Mouse (Mus musculus): ENCODE results near the gene Atp8a2.
A peak's percentile ranks its signal among the peaks of the same experiment; 100 is the strongest.

Atp8a2 gene

GRCm38 (mm10) chr14:59607021-59607420 is 590.0 kb downstream of the Atp8a2 start:
- no peak for DNase-seq (ENCODE audit: low spot score in 2 of 2)

DNA sequence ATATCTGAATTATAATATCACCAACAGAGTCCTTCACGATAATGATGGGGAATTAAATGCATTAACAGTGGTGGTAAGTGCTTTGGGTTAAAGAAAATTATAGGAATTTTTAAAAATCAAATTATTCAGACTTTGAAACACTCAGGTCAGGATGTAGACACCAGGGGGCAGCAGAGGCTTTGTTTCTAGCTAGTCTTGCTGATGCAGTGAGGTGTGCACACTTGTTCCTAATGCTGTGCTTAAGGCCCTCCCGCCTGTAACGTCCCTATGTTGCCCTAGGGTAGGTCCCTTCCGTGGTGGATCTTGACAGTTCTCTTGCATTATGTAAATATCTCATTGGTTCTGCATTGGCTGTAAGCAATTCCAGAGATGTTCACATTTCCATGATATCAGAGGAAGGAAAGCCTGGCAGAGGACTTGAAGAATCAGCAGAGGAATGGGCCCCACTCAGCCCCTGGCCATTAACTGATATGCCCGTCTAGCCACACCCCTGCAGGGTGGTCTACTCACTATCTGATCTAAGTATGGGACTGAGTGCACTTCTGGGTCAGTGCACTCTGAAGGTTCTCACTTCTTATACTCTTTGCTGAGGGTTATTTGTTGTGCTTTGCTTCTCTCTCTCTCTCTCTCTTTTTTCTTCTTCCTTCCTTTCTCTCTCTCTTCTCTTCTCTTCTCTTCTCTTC is 591.2 kb downstream of the Atp8a2 start:
- DNase-seq (ENCODE audit: low spot score in 2 of 2): peak; percentile 80 to 82

- DNase-seq (ENCODE audit: low spot score in 2 of 2): peak; percentile 32 to 50
These were observed 592.9 kb downstream of the Atp8a2 start for GRCm38 (mm10) chr14:59604002-59604645.

- no peak for DNase-seq (ENCODE audit: low spot score in 2 of 2)
These were observed 598.7 kb downstream of the Atp8a2 start for GRCm38 (mm10) chr14:59598260-59598627.

DNA sequence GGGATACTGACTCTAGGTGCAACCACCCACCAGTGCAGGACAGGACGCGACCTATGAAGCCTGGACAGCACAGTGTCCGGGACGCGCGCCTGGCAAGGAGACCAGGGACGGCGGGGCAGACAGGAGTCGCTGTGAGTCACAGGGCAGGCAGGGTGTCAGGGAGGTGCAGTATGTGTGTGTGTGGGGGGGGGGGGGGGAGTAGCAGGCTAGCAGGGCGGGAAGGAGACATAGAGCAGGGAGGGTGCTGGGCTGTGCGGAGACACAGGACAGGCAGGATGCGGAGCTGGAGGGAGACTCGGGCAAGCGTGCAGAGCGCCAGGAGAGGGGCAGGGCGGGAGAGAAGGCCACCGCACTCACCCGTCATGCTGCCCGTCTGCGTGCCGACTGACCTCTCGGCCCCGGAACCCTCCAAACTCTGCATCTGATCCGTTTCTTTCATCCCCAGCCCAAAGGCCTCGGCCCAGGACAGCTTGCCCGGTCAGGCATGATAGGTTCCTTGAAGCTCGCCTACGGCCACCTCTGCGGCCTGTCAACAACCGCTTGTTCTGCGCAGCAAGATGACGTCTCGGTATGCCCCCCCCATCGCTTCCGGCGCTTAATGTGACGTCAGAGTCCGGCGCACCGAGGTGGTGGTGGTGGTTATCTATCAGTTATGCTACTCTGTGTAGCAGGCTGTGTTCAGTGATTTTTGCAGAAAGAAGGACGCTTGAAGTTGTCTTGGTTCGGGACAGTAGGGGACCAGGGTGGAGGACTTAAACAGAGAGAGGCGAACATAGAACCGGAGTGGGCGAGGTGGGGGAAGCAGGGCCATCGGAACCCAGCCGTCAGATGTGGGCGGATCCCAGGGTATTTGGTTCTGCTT is 599.4 kb downstream of the Atp8a2 start, which contains the start of gene Cdadc1:
Gene Cdadc1, minus strand, starts transcription at position 562 of the 862 bp plus-strand sequence.
- DNase-seq (ENCODE audit: low spot score in 2 of 2): peak; percentile 97 to 99

GRCm38 (mm10) chr14:59594988-59595387 is 602.0 kb downstream of the Atp8a2 start:
- no peak for DNase-seq (ENCODE audit: low spot score in 2 of 2)

DNA sequence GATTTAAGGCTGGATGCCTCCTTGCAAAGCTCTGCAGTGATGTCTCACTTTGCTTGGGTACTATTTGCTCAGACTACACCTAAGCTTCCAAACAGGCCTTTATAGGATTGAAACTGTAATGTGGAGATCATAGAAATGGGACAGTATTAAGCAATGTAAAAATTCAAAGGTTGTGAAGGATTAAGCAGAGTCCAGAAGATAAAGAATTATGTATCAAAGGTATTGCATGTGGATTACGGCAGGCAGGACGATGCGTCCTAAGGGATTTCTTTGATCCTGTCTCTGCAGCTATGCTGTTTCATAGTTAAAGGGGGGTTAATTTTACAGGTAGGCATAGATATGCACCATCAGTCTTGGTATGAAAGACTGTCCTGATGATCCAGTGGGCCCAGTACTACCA is 604.4 kb downstream of the Atp8a2 start:
- no peak for DNase-seq (ENCODE audit: low spot score in 2 of 2)

DNA sequence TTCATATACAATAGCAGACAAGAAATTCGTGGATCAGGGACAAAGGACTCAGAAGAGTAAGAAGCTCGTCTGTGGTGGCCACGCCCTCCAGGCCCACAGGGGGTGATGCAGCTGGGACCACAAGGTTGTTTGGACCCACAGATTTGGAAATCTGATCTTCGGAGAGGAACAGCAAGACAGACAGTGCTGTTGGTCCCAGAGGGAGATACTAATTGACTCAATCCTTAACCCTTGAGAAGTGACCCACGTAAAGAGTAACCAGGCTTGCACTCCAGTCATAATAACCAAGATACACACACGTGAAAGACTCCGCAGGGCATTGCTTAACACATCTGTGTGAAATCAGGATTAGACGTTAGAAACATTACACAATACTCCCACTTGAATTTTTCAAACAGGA is 605.1 kb downstream of the Atp8a2 start:
- DNase-seq (ENCODE audit: low spot score in 2 of 2): no peak

DNA sequence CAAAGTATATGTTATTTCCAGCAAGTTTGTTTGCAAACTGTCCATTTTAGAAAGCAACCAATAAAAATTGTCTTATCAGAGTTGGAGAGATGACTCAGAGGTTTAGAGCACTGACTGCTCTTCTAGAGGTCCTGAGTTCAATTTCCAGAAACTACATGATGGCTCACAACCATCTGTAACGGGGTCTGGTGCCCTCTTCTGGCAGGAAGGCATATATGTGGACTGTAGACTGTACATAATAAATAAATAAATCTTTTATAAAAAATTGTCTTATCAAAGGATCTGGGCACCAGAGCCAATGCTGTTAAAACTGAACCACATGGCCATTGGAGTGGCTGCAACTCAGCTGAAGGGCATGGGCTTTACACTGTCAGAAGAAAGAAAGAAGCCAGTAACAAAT is 606.4 kb downstream of the Atp8a2 start:
- peak; percentile 29 to 33 for DNase-seq (ENCODE audit: low spot score in 2 of 2)
